Mouse (Mus musculus): ENCODE measurements at regions not wholly inside any gene's neighbourhood (a gene's known extent, or its start where the extent isn't known, plus 50 kb on each side); places are given as distances from the start of the nearest gene placed in this dataset.

GRCm38 (mm10) chr4:70614411-70614810 lies 79.6 kb upstream of the Megf9 start:
- WGBS, result 28% methylated on average over 5 of the region's 5 CpGs

GRCm38 (mm10) chr4:70603209-70603852 lies 68.5 kb upstream of the Megf9 start:
- Histone ChIP-seq H3K36me3 (replicated peaks; ENCODE audit: control insufficient read depth, insufficient read depth) (no peaks in the 10 kb centered on the region), H3K4me1 (replicated peaks; ENCODE audit: control insufficient read depth, insufficient read depth, low read length) (no peaks in the 10 kb centered on the region), H3K9me3 (ENCODE audit: control insufficient read depth, low read length) (no peaks in the 10 kb centered on the region), H3K27me3 (ENCODE audit: control insufficient read depth, insufficient read depth, low read length) (no peaks in the 10 kb centered on the region), H3K4me3 (replicated peaks; ENCODE audit: low read length) (no peak overlapping the region), H3K27ac (no peak overlapping the region), H3K4me2 (replicated peaks) (no peak overlapping the region), H3K9ac (no peak overlapping the region)
- peak; percentile 83 for DNase-seq (ENCODE audit: low spot score)
- 26% methylated on average over 3 of the region's 3 CpGs for WGBS
- 0 out of 2 replicates have a peak, but pooled peaks have one; percentile 52 for ATAC-seq (ENCODE audit: low FRiP score)

More at GRCm38 (mm10) chr4:70614411-70614810, 79.6 kb upstream of the Megf9 start:
- H3K36me3 ChIP-seq (replicated peaks; ENCODE audit: control insufficient read depth, insufficient read depth), result no peaks in the 10 kb centered on the region
- ATAC-seq (ENCODE audit: low FRiP score) (no peak), DNase-seq (ENCODE audit: low spot score) (no peak)
- no peak overlapping the region for H3K4me3 ChIP-seq (replicated peaks; ENCODE audit: low read length)
- no peak overlapping the region for H3K27ac ChIP-seq
- no peaks in the 10 kb centered on the region for H3K4me1 ChIP-seq (replicated peaks; ENCODE audit: control insufficient read depth, insufficient read depth, low read length)
- no peaks in the 10 kb centered on the region for H3K9me3 ChIP-seq (ENCODE audit: control insufficient read depth, low read length)
- H3K27me3 ChIP-seq (ENCODE audit: control insufficient read depth, insufficient read depth, low read length), result no peaks in the 10 kb centered on the region
- no peak overlapping the region for H3K4me2 ChIP-seq (replicated peaks)
- no peak overlapping the region for H3K9ac ChIP-seq

- Histone ChIP-seq H3K4me3 (replicated peaks; ENCODE audit: low read length) (no peak overlapping the region), H3K36me3 (replicated peaks; ENCODE audit: control insufficient read depth, insufficient read depth) (no peaks in the 10 kb centered on the region), H3K4me2 (replicated peaks) (no peak overlapping the region), H3K9me3 (ENCODE audit: control insufficient read depth, low read length) (no peaks in the 10 kb centered on the region), H3K9ac (no peak overlapping the region), H3K27ac (no peak overlapping the region), H3K27me3 (ENCODE audit: control insufficient read depth, insufficient read depth, low read length) (no peaks in the 10 kb centered on the region), H3K4me1 (replicated peaks; ENCODE audit: control insufficient read depth, insufficient read depth, low read length) (no peaks in the 10 kb centered on the region)
- ATAC-seq (ENCODE audit: low FRiP score), result peak; percentile 76
- WGBS, result 15% methylated on average over 4 of the region's 4 CpGs
- DNase-seq (ENCODE audit: low spot score), result peak; percentile 70
Measured at GRCm38 (mm10) chr4:70601301-70601700, 66.5 kb upstream of the Megf9 start.

All from hindbrain, embryonic 14.5 days (tissue).